ENCODE assay signal across 10 mouse cellular contexts in the genomic region with DNA sequence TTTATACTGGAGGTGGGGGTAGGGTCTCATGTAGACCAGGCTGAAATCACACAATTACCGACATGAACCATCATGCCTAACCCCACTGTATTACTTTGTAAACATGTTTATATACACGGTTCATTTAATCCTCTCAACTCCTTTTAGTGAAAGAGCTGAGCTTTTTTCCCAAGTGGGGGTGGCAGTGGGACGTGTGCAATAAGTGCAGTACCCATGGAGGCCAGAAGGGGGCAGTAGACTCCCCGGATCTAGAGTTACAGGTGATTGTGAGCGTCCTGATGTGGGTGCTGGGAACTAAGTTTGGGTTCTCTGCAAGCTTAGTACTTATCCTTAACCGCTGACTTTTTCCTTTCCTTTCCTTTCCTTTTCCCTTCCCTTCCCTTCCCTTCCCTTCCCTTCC. TPM values are rescaled to one million over a fixed set of nuclear protein-coding genes. Genes with fewer than 3 reads are reported as not detected.
A peak's percentile ranks its signal among the peaks of the same experiment; 100 is the strongest.
DNase-seq lines count a peak whose midpoint lies in the region; TF ChIP-seq lines count a peak whose summit lies in the region.
"Had no signal": no experiment of that assay in that cellular context is flagged by ENCODE, and none has a peak within 500 bp of the region (broad histone marks: within the 10 kb centered on the region; RNA-seq: fewer than 3 reads in every experiment).

No protein-coding gene starts in this region.

- TF ChIP-seq CTCF in lung, adult 2 months (IDR thresholded peaks at IDR 0.05; ENCODE audit: insufficient read depth, low read length) = peak; percentile 46
- TF ChIP-seq CTCF in brain, embryonic 14.5 days (IDR thresholded peaks at IDR 0.05; ENCODE audit: borderline replicate concordance, extremely low read depth, insufficient read depth, insufficient read length) = peak; percentile 56; the same call in 1 of the 2 replicates
- peak; percentile 88 for TF ChIP-seq CTCF in testis, adult 2 months (IDR thresholded peaks at IDR 0.05; ENCODE audit: control insufficient read depth, insufficient read depth, insufficient replicate concordance, low read depth, low read length)

- no peaks in the 10 kb centered on the region for H3K27me3 ChIP-seq in testis, adult 2 months (ENCODE audit: control insufficient read depth, insufficient read depth, low read length)

- no peaks in the 10 kb centered on the region for H3K36me3 ChIP-seq in testis, adult 2 months (ENCODE audit: control insufficient read depth, insufficient read depth, low read length)

- no peak overlapping the region for H3K4me3 ChIP-seq in lung, adult 2 months (replicated peaks; ENCODE audit: extremely low read depth, low read depth, low read length)
- H3K4me3 ChIP-seq in testis, adult 2 months (ENCODE audit: control insufficient read depth, low read depth, low read length) = peak overlapping the region; percentile 40; the same call in 1 of the 2 replicates

- no peaks in the 10 kb centered on the region; the same call in 1 of the 2 replicates for H3K4me1 ChIP-seq in lung, adult 2 months (ENCODE audit: control insufficient read depth, insufficient read depth, low read length)
- H3K4me1 ChIP-seq in testis, adult 2 months (ENCODE audit: control insufficient read depth, insufficient read depth, low read length) = peaks cover 3% of the 10 kb centered on the region

- WGBS in lung, adult 2 months = 51% methylated on average over 6 of the region's 6 CpGs

- H3K27ac ChIP-seq in testis, adult 2 months (ENCODE audit: control insufficient read depth, insufficient read depth, low read depth, low read length) = no peak overlapping the region
- H3K27ac ChIP-seq: macrophage had no signal

- TF ChIP-seq POLR2A in lung, adult 2 months (IDR thresholded peaks at IDR 0.05; ENCODE audit: borderline replicate concordance, extremely low read depth, low read depth, low read length) = no peak
- TF ChIP-seq POLR2A in brain, embryonic 14.5 days (IDR thresholded peaks at IDR 0.05; ENCODE audit: borderline replicate concordance, extremely low read depth, insufficient read depth, insufficient read length, poor library complexity, severe bottlenecking) = no peak
- TF ChIP-seq POLR2A in testis, adult 2 months (IDR thresholded peaks at IDR 0.05; ENCODE audit: control insufficient read depth, low read depth, low read length) = no peak

- DNase-seq in lung, adult 2 months = no peak
- no peak for DNase-seq in lung, postnatal 25 days (ENCODE audit: low spot score)
- DNase-seq in ES-CJ7 (ENCODE audit: low read depth, low spot score) = peak; percentile 73
- no peak for DNase-seq in brain, embryonic 14.5 days (ENCODE audit: low read depth)
- no peak for DNase-seq in left cerebral cortex, postnatal 25 days (ENCODE audit: low spot score in 2 of 2)
- no peak for DNase-seq in layer of hippocampus, adult 18-20 months (ENCODE audit: low spot score in 2 of 2)
- DNase-seq: right cerebral cortex, postnatal 14 days had no signal

- intact Hi-C loops in left cerebral cortex, postnatal 25 days (cut with DNase I) = no loop called here

RNA-seq across cellular contexts. Expression of a gene that starts 37.5 kb away (rescaled TPM):
- 0.59 and 1.4 TPM in 2 replicates for polyA plus RNA-seq in lung, adult 2 months (2012; rRNA removed)
- polyA plus RNA-seq in brain, embryonic 14.5 days (2012; rRNA removed) = 0.18 and 0.51 TPM in 2 replicates
- polyA plus RNA-seq in testis, adult 2 months (2012; rRNA removed) = 0.01 and 0.07 TPM in 2 replicates
- under 1 TPM; 0.28 to 0.32 TPM for total RNA-seq in left cerebral cortex, postnatal 25 days (2021)
- total RNA-seq in layer of hippocampus, adult 18-20 months (2021) = under 1 TPM; 0.25 to 0.27 TPM
- total RNA-seq: granulocyte monocyte progenitor cell, adult 5-6 weeks had no signal
- polyA plus RNA-seq: macrophage had no signal

RNA-seq across cellular contexts. Expression of a gene that starts 49.1 kb away (rescaled TPM):
- 2,531 and 3,134 TPM in 2 replicates for polyA plus RNA-seq in lung, adult 2 months (2012; rRNA removed)
- polyA plus RNA-seq in brain, embryonic 14.5 days (2012; rRNA removed) = 340 and 497 TPM in 2 replicates
- 374 and 406 TPM in 2 replicates for polyA plus RNA-seq in testis, adult 2 months (2012; rRNA removed)
- total RNA-seq in left cerebral cortex, postnatal 25 days (2021) = 100 to 1,000 TPM; 275 to 297 TPM
- 100 to 1,000 TPM; 251 to 284 TPM for total RNA-seq in layer of hippocampus, adult 18-20 months (2021)
